Mouse (Mus musculus): Measurements from ENCODE around the gene Dhrs1. TPM values are rescaled to one million over a fixed set of nuclear protein-coding genes. Genes with fewer than 3 reads are reported as not detected.
"Not testable (repeated sequence)": the region's sequence is repeated elsewhere in the genome, so short reads cannot be mapped to it uniquely, and the experiment has no call there.

Gene Dhrs1
- total RNA-seq, 2 experiments from 2014 or later: 54.6 to 56.2 TPM

GRCm38 (mm10) chr14:55767519-55768414, 22.3 kb upstream of the Dhrs1 start:
- intact Hi-C loops (cut with DNase I): no loop called here
- peak; percentile 64 to 72 for DNase-seq

- intact Hi-C loops (cut with DNase I): no loop called here
- no peak for DNase-seq
Observed at GRCm38 (mm10) chr14:55765696-55766095, 20.2 kb upstream of the Dhrs1 start, which contains the start of gene Ltb4r1. Gene Ltb4r1 (plus strand): TSS chr14:55765962.

GRCm38 (mm10) chr14:55763166-55763565, 17.7 kb upstream of the Dhrs1 start:
- DNase-seq: no peak
- intact Hi-C loops (cut with DNase I): no loop called here

- intact Hi-C loops (cut with DNase I): no loop called here
- DNase-seq: peak; percentile 64 to 74
Observed at GRCm38 (mm10) chr14:55762001-55762821, 16.7 kb upstream of the Dhrs1 start.

- DNase-seq: no peak
- intact Hi-C loops (cut with DNase I): no loop called here
Observed at GRCm38 (mm10) chr14:55761163-55761562, 15.7 kb upstream of the Dhrs1 start, which contains the start of gene Ltb4r2. Gene Ltb4r2 (plus strand): TSS chr14:55761428.

- intact Hi-C loops (cut with DNase I): not testable (repeated sequence)
- DNase-seq: peak; percentile 84 to 91
Observed at GRCm38 (mm10) chr14:55760156-55760555, 14.7 kb upstream of the Dhrs1 start.

GRCm38 (mm10) chr14:55758363-55758784, 12.9 kb upstream of the Dhrs1 start, which contains the start of gene Cideb:
Gene Cideb (minus strand): TSS chr14:55758458.
- intact Hi-C loops (cut with DNase I): no loop called here

GRCm38 (mm10) chr14:55757566-55757965, 12.1 kb upstream of the Dhrs1 start:
- no peak for DNase-seq
- intact Hi-C loops (cut with DNase I): no loop called here

More at GRCm38 (mm10) chr14:55758363-55758784, 12.9 kb upstream of the Dhrs1 start, which contains the start of gene Cideb:
- DNase-seq: peak; percentile 37 to 62

- intact Hi-C loops (cut with DNase I): loop anchor here (10.0 kb wide), 1 partner anchor 252 kb away; the partner anchor contains the start of gene Carmil3
- no peak for DNase-seq
Observed at GRCm38 (mm10) chr14:55747051-55747847, 1.8 kb upstream of the Dhrs1 start.

GRCm38 (mm10) chr14:55745861-55746237, 359 bp upstream of the Dhrs1 start:
- no peak for DNase-seq
- intact Hi-C loops (cut with DNase I): loop anchor here (2.0 to 10.0 kb wide), 2 partner anchors 115 to 251 kb away; partner anchors contain the start of gene Carmil3

GRCm38 (mm10) chr14:55743711-55744110, 1.8 kb downstream of the Dhrs1 start:
- intact Hi-C loops (cut with DNase I): loop anchor here (1.0 to 10.0 kb wide), 3 partner anchors 61 to 249 kb away; partner anchors contain the start of gene Carmil3
- peak; percentile 87 to 94 for DNase-seq

GRCm38 (mm10) chr14:55737086-55737687, 8.3 kb downstream of the Dhrs1 start:
- intact Hi-C loops (cut with DNase I): no loop called here
- no peak for DNase-seq

GRCm38 (mm10) chr14:55735758-55736157, 9.7 kb downstream of the Dhrs1 start:
- DNase-seq: no peak
- intact Hi-C loops (cut with DNase I): no loop called here

- intact Hi-C loops (cut with DNase I): no loop called here
- DNase-seq: no peak
Observed at GRCm38 (mm10) chr14:55735334-55735733, 10.2 kb downstream of the Dhrs1 start.

GRCm38 (mm10) chr14:55734869-55735268, 10.6 kb downstream of the Dhrs1 start:
- no peak for DNase-seq
- intact Hi-C loops (cut with DNase I): no loop called here

- no peak for DNase-seq
- intact Hi-C loops (cut with DNase I): no loop called here
Observed at GRCm38 (mm10) chr14:55733889-55734288, 11.6 kb downstream of the Dhrs1 start.

GRCm38 (mm10) chr14:55730531-55731032, 14.9 kb downstream of the Dhrs1 start:
- no peak for DNase-seq
- intact Hi-C loops (cut with DNase I): no loop called here

GRCm38 (mm10) chr14:55730116-55730515, 15.4 kb downstream of the Dhrs1 start:
- intact Hi-C loops (cut with DNase I): no loop called here
- no peak for DNase-seq

All from heart, postnatal 14 days (tissue).